Mouse (Mus musculus) right cerebral cortex, postnatal 14 days (tissue): Measurements from ENCODE around the gene Gpr84.

Experiments
- DNase-seq: peaks from one replicate; pipeline ENCODE4 v3.0.0; 2022

Gpr84 gene

DNA sequence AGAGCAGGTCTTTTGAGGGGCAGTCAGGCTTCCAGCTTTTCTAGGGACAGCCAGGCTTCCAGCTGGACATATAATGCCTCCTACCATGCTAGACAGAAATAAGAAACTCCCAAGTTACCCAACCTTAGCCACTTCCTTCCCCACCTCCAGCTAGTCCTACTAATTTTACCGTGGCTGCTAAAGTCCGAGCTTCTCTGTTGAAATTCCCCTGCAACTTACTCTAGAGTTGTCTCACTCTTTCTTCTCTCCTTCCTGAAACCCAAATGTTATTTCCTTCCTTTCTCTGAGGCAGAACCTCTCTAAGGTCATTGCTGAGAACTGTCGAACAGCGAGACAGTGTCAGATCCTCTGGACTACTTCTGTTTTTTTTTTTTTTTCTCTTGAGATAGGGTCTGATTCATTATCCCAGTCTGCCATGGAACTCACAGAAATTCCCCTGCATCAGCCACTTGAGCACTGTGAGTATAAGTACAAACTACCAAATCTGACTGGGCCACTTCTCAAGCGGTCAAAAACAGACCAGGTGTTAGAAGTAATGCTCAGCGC, at the start of gene Gpr84:
TSS of gene Gpr84 (minus strand) at position 248 of the 546 bp plus-strand sequence.
- no peak for DNase-seq

DNA sequence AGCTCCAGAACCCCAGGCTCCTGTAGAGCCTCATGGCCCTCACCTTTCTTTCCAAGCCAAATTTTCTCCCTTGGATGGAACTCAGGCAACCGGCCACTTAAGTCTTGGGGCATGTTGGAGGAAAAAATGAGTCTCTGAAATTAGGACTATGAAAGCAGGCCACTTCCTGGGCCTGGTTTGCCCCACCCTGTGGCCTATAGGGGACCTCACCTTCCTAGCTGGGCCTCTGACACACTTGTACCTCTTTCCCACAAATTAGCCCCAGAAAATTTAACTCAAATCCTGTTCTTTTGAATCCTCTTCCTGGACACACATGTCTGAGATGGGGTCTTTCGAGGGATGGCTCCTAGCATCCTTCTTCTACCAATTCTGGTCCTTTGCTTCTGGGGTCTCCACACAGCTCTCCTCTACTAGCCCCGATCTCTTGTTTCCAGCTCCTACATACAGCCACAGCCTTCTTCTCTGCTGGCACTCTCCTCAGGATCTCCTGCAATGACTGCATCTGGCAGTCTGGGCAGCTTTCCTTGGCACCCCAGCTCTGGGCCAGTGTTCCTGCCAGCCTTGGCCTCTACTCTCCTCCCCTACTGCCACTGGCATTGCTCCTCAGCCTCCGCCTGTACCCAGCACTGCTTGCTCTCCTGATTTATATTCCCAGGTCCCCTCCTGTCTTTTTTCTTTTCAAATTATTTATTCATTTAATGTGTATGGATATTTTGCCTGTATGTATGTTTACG, 49.6 kb upstream of the Gpr84 start:
- no peak for DNase-seq

DNA sequence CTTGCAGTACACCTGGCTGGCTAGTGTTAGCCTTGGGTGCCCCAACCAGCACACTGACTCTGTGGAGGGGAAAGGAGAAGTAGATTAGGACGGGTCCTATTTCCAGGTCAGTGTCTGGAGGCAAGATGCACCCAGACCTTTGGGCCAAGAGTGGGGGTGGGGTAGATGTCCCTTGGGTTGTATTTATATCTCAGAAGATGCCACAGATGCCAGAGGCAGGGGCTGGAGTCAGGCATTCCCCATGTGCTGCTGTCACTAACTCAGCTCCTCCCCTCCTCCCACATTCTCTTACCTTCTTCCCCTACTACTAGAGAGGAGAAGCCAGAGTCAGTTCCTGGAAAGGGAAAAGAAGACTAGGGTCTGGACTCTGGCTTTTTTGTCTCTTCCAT, 48.7 kb upstream of the Gpr84 start:
- DNase-seq: no peak

DNA sequence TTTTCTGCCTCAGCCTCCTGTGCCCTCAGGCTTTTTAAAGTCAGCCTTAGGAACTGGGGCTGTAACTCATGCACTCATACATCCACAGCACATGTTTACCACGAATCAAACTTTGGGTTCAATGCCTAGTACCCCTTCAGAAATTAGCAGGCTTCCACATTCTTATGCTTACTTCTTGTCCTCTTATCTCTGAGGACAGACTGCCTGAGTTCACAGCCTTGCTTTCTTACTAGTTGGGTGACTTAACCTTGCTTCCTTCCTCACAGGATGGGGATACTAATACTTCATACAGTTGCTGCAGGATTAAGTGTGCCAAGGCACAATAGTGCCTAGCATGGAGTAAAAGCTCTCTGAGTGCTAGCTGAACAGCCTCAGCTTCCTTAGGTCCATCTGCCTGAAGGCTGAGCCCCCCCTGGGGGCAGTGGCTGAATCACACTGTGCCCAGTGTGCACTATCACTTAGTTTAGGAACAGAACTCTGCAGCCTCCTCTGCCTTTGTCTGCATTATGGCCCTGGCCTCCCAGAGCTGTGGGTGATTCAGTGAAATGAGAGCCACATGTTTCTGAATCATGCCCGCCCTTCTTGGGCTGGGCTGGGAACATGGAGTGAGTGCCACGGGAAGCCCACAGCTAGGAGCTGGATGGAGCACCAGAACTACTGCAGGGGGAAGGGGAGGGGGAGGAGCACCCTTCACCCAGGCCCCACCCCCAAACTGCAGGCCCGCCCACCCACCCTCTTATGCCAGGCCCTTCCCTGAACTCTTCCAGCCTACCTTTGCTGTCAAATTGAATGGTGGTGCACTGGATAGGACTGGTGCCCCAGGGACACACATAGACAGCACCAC, 48.1 kb upstream of the Gpr84 start:
- DNase-seq: no peak

DNA sequence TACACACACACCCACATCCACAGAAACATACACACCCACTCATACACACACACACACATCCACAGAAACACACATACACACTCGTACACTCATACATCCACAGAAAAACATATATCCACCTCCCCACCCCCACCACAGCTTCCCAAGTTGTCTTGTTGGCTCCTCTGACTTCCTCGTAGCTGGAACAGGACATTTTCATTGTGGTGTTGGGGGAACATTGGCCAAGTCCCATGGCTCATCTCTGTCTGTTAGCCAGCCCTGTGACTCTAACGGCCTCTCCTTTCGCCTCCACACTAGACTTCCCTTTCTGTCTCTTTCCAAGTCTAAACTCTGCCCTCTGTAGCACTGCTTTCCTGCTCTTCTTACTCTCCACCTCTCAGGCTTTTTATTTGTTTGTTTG, 47.4 kb upstream of the Gpr84 start:
- no peak for DNase-seq

GRCm38 (mm10) chr15:103356130-103356529, 45.7 kb upstream of the Gpr84 start:
- no peak for DNase-seq

DNA sequence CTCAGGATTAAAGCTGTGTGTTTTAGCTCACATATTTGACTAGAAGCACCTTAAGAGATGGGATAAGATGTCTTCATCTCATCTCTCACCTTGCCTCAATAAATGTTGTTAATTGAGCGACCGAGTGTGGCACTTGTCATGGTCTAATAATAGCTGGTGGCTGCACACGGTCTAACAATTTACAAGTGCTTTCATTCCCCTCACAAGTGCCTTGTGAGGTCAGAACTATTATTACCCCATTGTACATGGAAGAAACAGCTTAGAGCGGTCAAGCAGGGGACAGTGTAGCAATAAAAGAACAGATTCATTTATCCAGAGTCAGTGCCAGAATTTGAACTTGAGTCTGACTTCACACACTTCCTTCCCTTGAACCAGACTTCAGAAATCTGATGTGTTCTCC, 45.0 kb upstream of the Gpr84 start:
- no peak for DNase-seq

DNA sequence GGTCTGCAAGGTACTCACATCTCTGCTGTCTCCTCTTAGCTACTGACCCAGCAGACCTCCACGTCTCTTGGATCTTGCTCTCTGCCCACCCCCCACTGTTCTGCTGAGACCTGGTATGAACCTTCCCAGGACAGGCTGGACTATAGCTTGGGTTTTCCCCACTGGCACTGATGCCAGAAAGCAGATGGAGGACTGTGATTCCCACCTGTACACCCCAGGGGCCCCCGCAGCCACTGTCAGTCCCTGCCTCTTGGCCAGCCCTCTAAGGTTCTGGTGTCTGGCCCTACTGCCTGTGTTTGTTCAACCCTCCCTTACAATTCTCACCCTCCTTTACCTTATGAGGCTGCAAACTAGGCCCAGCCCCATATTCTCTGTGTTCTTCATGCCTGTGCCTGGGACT, 44.3 kb upstream of the Gpr84 start:
- no peak for DNase-seq

GRCm38 (mm10) chr15:103353511-103354256, 43.3 kb upstream of the Gpr84 start:
- DNase-seq: no peak

DNA sequence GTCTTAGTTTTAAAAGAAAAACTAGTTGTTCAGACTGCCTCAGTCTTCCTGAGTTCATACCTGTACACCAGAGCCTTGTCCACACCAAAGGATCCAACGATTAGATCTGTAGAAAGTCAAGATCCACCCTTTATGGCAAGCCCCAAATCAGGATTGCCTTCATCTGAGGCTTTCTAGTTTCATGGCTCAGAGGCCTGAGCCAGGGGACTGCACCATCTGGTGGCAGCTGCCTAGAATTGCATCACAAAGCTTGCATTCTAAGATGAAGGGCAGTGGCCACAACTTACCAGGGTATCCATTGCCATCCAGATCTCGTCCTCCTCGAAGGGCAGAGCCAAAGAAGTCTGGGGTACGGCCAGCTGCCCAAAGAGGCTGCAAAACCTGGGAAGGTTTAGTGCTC, 42.4 kb upstream of the Gpr84 start:
- peak; percentile 53 for DNase-seq

- DNase-seq: peak; percentile 77
Measured at GRCm38 (mm10) chr15:103347275-103347684, 36.9 kb upstream of the Gpr84 start.

GRCm38 (mm10) chr15:103345789-103346188, 35.4 kb upstream of the Gpr84 start:
- DNase-seq: no peak

DNA sequence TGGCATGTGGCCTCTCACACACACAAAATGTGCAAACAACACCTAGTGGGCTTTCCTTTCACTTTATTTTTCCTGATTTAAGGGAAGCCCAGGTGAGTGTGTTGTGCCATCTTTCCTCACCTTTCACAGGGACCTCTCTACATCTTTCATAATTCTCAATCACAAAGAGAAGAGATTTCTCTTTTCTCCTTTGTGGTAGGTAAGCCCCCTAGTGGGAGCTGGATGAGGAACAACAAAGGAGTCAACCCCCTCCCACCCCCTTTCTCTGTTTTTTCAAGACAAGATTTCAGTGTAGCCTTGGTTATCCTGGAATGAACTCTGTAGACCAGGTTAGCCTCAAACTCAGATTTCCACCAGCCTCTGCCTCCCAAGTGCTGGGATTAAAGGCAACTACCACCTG, 33.1 kb upstream of the Gpr84 start:
- DNase-seq: no peak

- DNase-seq: no peak
Measured at GRCm38 (mm10) chr15:103343008-103343407, 32.6 kb upstream of the Gpr84 start.

DNA sequence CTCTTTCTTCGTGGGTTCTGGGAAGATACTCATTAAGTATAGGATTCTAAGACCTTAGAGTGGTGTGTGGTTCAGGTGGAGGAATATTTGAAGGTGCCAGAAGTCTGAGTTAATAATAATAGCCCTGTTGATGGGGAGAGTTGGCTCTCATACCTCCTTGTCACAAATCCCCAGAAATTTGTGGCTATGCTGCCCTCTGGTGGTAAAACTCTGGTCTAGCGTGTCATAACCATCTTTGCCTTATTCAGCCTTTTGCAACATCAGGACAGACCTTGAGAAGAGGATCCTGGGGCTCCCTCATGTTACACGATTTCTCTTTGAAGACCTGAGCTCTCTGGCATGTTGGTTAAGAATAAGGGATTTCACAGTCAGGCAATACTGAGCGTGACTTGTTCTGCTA, 32.0 kb upstream of the Gpr84 start:
- peak; percentile 60 for DNase-seq

GRCm38 (mm10) chr15:103341547-103341946, 31.1 kb upstream of the Gpr84 start:
- no peak for DNase-seq

DNA sequence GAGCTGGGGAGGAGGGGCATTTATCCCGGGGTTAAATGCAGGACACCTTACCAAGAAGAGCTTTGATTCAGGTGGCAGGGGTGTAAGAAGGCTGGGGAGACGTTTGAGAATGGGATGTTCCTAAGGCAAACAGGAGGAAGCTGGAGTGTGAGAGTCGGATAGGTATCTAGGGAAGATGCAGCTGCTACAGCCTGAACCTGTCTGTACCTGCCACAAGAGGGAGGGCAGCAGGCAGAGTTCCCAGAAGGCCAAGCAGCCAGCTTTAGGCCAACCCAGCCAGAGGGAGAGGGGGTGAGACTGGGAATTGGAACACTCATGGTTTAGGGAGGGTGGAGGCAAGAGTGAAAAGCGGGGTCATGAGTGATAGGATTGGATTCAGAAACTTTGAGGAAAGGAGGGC, 30.4 kb upstream of the Gpr84 start:
- DNase-seq: no peak

DNA sequence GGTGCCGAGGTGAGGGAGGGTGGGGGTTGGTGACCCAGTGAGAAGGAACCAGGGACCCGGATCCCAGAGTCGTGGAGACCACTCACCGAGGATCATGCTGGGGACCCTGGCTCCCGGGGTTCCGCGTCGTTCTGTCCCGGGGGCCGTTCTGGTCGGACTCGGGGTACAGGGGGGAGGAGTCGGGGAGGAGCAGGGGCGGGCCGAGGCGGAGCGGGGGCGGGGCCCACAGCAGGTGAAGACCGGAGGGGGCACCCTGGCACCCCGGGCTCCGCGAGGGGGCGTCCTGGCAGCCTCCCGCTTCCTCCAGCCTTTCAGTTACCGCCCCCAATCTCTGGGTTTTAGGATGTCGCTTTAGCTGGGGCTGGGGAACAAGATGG, 29.5 kb upstream of the Gpr84 start, which contains the start of gene Zfp385a:
TSS of gene Zfp385a (minus strand) at position 133 of the 377 bp plus-strand sequence.
- peak; percentile 80 for DNase-seq

GRCm38 (mm10) chr15:103339166-103339960, 29.0 kb upstream of the Gpr84 start:
- DNase-seq: peak; percentile 36

DNA sequence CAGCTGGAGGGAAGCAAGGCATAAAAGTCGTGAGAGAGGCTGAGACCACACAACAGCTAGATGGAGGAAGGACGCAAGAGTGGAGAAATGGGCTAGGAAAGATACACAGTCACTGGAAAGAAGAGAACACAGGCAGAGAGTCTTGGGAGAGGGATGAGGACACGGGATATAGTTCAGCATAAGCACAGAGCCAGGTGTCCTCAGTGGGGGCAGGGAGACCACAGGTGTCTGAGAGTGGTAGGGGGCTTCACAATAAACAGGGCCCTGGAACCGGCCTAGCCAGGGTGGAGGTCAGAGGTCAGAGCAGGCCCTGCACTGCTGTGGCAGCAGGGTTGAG, 28.4 kb upstream of the Gpr84 start:
- no peak for DNase-seq

DNA sequence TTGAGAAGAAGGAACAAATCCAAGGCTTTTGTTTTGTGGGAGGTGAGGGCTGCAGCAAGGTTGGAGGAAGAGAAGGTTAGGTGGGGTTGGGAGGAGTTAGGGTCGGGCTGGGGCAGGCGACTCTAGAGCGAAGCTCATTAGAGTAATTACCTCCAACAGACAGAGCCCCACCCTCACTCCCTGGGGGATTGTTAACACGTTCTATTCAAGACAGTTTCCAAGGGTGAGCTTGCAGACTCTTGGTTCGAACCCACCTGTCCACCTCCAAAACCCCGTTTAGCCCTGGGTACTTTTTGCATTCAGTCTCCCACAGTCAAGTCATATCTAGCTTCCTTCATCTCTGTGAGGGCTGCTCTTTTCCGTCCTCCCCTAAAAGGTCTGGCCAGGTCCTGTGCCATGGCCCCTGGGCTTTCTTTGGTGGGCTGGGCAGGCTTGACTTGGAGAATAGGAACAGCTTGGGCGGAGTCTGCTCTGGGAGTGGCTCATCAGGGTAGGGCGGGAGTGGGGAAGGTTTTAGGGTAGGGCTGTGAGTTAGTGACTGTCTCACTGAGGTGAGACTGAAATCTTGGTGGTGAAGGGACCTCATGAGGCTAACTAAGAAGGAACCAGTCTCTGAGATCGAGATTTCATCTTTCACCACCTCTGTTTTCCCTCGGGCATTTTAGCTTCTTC, 26.7 kb upstream of the Gpr84 start:
- no peak for DNase-seq
